Mouse (Mus musculus): ENCODE measurements around the gene Ctsd. TPM values are rescaled to one million over a fixed set of nuclear protein-coding genes. Genes with fewer than 3 reads are reported as not detected.

The Ctsd gene
- total RNA-seq, 2 experiments from 2014 or later = 330 to 388 TPM

- intact Hi-C loops (cut with DNase I) = no loop called here
- no peak for DNase-seq
Measured at GRCm38 (mm10) chr7:142377233-142377925, 10.5 kb downstream of the Ctsd start.

- DNase-seq = no peak
- intact Hi-C loops (cut with DNase I) = no loop called here
Measured at GRCm38 (mm10) chr7:142376096-142376495, 11.7 kb downstream of the Ctsd start.

GRCm38 (mm10) chr7:142375261-142375724 lies 12.5 kb downstream of the Ctsd start:
- peak; percentile 43 to 53 for DNase-seq
- intact Hi-C loops (cut with DNase I) = no loop called here

GRCm38 (mm10) chr7:142374413-142375015 lies 13.3 kb downstream of the Ctsd start:
- intact Hi-C loops (cut with DNase I) = no loop called here

GRCm38 (mm10) chr7:142373641-142374412 lies 14.0 kb downstream of the Ctsd start, which contains the start of gene Ifitm10:
Gene Ifitm10, minus strand, starts transcription at chr7:142373753.
- no peak for DNase-seq

More at GRCm38 (mm10) chr7:142374413-142375015, 13.3 kb downstream of the Ctsd start:
- DNase-seq = peak in 1 of 2 experiments; percentile 51

GRCm38 (mm10) chr7:142373039-142373438 lies 14.8 kb downstream of the Ctsd start:
- intact Hi-C loops (cut with DNase I) = no loop called here
- no peak for DNase-seq

More at GRCm38 (mm10) chr7:142373641-142374412, 14.0 kb downstream of the Ctsd start, which contains the start of gene Ifitm10:
- intact Hi-C loops (cut with DNase I) = no loop called here

GRCm38 (mm10) chr7:142371768-142372661 lies 15.8 kb downstream of the Ctsd start:
- intact Hi-C loops (cut with DNase I) = no loop called here
- DNase-seq = no peak

- intact Hi-C loops (cut with DNase I) = no loop called here
- no peak for DNase-seq
Measured at GRCm38 (mm10) chr7:142371398-142371767, 16.5 kb downstream of the Ctsd start.

GRCm38 (mm10) chr7:142370937-142371336 lies 16.9 kb downstream of the Ctsd start:
- no peak for DNase-seq
- intact Hi-C loops (cut with DNase I) = no loop called here

- intact Hi-C loops (cut with DNase I) = no loop called here
- no peak for DNase-seq
Measured at GRCm38 (mm10) chr7:142369820-142370219, 18.0 kb downstream of the Ctsd start.

- peak; percentile 63 to 66 for DNase-seq
- intact Hi-C loops (cut with DNase I) = no loop called here
Measured at GRCm38 (mm10) chr7:142368856-142369255, 19.0 kb downstream of the Ctsd start.

- no peak for DNase-seq
- intact Hi-C loops (cut with DNase I) = no loop called here
Measured at GRCm38 (mm10) chr7:142363107-142363506, 24.7 kb downstream of the Ctsd start.

- intact Hi-C loops (cut with DNase I) = no loop called here
- DNase-seq = no peak
Measured at GRCm38 (mm10) chr7:142360743-142361142, 27.1 kb downstream of the Ctsd start.

- no peak for DNase-seq
- intact Hi-C loops (cut with DNase I) = no loop called here
Measured at GRCm38 (mm10) chr7:142359129-142359528, 28.7 kb downstream of the Ctsd start.

- intact Hi-C loops (cut with DNase I) = no loop called here
- DNase-seq = no peak
Measured at GRCm38 (mm10) chr7:142357566-142357965, 30.3 kb downstream of the Ctsd start.

GRCm38 (mm10) chr7:142354661-142355233 lies 33.1 kb downstream of the Ctsd start:
- DNase-seq = no peak
- intact Hi-C loops (cut with DNase I) = no loop called here

- intact Hi-C loops (cut with DNase I) = no loop called here
- no peak for DNase-seq
Measured at GRCm38 (mm10) chr7:142353854-142354253, 34.0 kb downstream of the Ctsd start.

GRCm38 (mm10) chr7:142351569-142351968 lies 36.3 kb downstream of the Ctsd start:
- intact Hi-C loops (cut with DNase I) = no loop called here

GRCm38 (mm10) chr7:142349308-142349961 lies 38.4 kb downstream of the Ctsd start:
- intact Hi-C loops (cut with DNase I) = no loop called here
- peak; percentile 30 to 43 for DNase-seq

More at GRCm38 (mm10) chr7:142351569-142351968, 36.3 kb downstream of the Ctsd start:
- DNase-seq = no peak

All from gastrocnemius, postnatal 36 days (tissue).